Comparison of ENCODE assay signal across 7 mouse cellular contexts in the genomic region with DNA sequence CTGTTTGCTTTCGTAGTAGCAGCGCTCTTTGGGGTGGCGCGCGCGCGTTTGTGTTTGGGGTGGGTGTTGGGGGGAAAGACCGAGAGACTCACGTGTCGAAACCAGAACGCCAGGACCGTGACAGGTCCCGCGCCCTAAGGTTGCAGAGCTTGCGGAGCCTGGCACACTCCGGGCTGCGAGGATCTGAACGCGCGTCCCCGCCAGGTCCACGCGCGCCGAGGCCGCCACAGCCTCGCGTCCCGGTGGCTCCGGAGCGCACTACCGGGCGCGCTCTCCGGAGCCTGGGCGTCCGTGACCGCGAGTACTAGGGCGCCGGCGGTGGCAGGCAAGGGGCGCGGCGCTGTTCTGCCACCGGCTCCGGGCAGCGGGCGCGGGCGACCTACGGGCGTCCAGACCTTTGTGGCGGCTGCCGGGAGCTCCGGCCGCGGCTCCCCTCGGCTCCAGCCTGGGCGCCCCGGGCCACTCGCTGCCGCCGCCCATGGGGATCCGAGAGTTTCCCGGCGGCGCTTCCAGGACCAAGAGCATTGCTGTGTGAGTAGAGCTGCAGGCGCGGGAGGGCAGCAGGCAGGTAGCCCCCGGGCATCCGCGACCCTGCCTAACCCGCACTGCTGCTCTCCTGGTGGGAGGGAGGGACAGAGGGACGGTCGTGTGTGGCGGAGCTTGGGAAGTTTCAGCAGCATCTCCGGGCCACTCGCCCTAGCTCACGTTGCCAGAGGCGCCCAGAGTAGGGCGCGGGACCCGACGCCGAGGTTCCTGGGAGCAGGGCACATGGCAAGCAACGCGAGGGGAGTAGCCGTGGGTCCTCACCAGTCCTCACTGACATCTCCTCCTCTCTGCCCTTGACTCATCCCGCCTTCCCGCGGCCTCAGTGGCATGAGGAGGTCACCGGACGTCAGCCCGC.
DNase-seq lines count a peak whose midpoint lies in the region; ATAC-seq lines count a peak whose summit lies in the region.

No protein-coding gene starts in this region.

- ATAC-seq in limb, embryonic 13.5 days (ENCODE audit: low FRiP score, low read depth): no peak
- no peak for ATAC-seq in neural tube, embryonic 11.5 days (ENCODE audit: insufficient read depth, low FRiP score, low TSS enrichment)

- peak overlapping the region; percentile 52 for H3K4me3 ChIP-seq in limb, embryonic 13.5 days
- peak overlapping the region; percentile 48 for H3K4me3 ChIP-seq in neural tube, embryonic 11.5 days (ENCODE audit: low read depth, low read length)

- peak; percentile 26 for DNase-seq in urinary bladder, adult 2 months (ENCODE audit: low spot score)
- no peak for DNase-seq in urinary bladder, postnatal 4 days (ENCODE audit: low spot score in 2 of 2)
- peak; percentile 66 to 71 for DNase-seq in cerebellum, postnatal 36 days
- peak; percentile 12 to 26 for DNase-seq in heart, postnatal 10 days
- DNase-seq in neural tube, embryonic 11.5 days (ENCODE audit: low spot score): peak; percentile 53
- DNase-seq in thymus, postnatal 14 days: no peak

- no peak overlapping the region for H3K27ac ChIP-seq in limb, embryonic 13.5 days
- no peak overlapping the region for H3K27ac ChIP-seq in neural tube, embryonic 11.5 days (ENCODE audit: low read depth, low read length)

- H3K9me3 ChIP-seq in limb, embryonic 13.5 days: no peaks in the 10 kb centered on the region
- no peaks in the 10 kb centered on the region for H3K9me3 ChIP-seq in neural tube, embryonic 11.5 days (ENCODE audit: control insufficient read depth, low read length)

- WGBS in limb, embryonic 13.5 days: under 1% methylated on average over 95 of the region's 95 CpGs
- WGBS in neural tube, embryonic 11.5 days: 1% methylated on average over 92 of the region's 95 CpGs

- peak overlapping the region; percentile 65 for H3K9ac ChIP-seq in limb, embryonic 13.5 days
- peak overlapping the region; percentile 52 for H3K9ac ChIP-seq in neural tube, embryonic 11.5 days (ENCODE audit: low read length)

- intact Hi-C loops in heart, postnatal 10 days (cut with DNase I): no loop called here

- H3K4me2 ChIP-seq in limb, embryonic 13.5 days (replicated peaks): peak overlapping the region; percentile 97
- peak overlapping the region; percentile 93 for H3K4me2 ChIP-seq in neural tube, embryonic 11.5 days (ENCODE audit: low read depth)

- H3K36me3 ChIP-seq in limb, embryonic 13.5 days: no peaks in the 10 kb centered on the region
- H3K36me3 ChIP-seq in neural tube, embryonic 11.5 days (ENCODE audit: control insufficient read depth, insufficient read depth, low read length): no peaks in the 10 kb centered on the region

- H3K4me1 ChIP-seq in limb, embryonic 13.5 days: peaks cover 15% of the 10 kb centered on the region
- H3K4me1 ChIP-seq in neural tube, embryonic 11.5 days (ENCODE audit: control insufficient read depth, insufficient read depth, low read length): peaks cover 5% of the 10 kb centered on the region; the same call in 1 of the 2 replicates

- peaks cover 62% of the 10 kb centered on the region for H3K27me3 ChIP-seq in limb, embryonic 13.5 days
- H3K27me3 ChIP-seq in neural tube, embryonic 11.5 days (ENCODE audit: control insufficient read depth, insufficient read depth, low read length): peaks cover 21% of the 10 kb centered on the region

Comparison
In these comparisons a context has a peak if more than half of its experiments do, and no peak if none do; other contexts are left out.
1. DNase-seq: peak in urinary bladder, adult 2 months (single experiment), cerebellum, postnatal 36 days (2 of 2), heart, postnatal 10 days (2 of 2) and neural tube, embryonic 11.5 days (single experiment); none in urinary bladder, postnatal 4 days (0 of 2) and thymus, postnatal 14 days (single experiment).